Mouse (Mus musculus): ENCODE results near the gene Prrt2. TPM values are rescaled to one million over a fixed set of nuclear protein-coding genes. Genes with fewer than 3 reads are reported as not detected.

Prrt2 gene
- 0.36 and 0.85 TPM in 2 replicates for total RNA-seq (2012; rRNA removed)

GRCm38 (mm10) chr7:127020901-127021562 is at the start of gene Prrt2, which contains the start of gene Gm42742:
Gene Prrt2 (minus strand): TSS chr7:127021211.
Gene Gm42742 (minus strand): TSS chr7:127021097.
- no peak for DNase-seq (ENCODE audit: low read depth, low spot score)
- Histone ChIP-seq H3K27ac (ENCODE audit: insufficient read depth, low read depth, low read length, poor library complexity, severe bottlenecking) (peak within 1 kb of the TSS; percentile 52), H3K4me1 (ENCODE audit: control insufficient read depth in 2 of 2, insufficient read depth in 2 of 2, low read length in 2 of 2, poor library complexity in 1 of 2) (peaks cover 5 to 11% of the 10 kb centered on the region in 2 experiments; a peak in 2 of 4 replicates), H3K9ac (ENCODE audit: insufficient read depth, low read depth, low read length, poor library complexity, severe bottlenecking) (peak within 1 kb of the TSS; percentile 31), H3K36me3 (ENCODE audit: control insufficient read depth, insufficient read depth, low read length, poor library complexity, severe bottlenecking) (peaks cover 36% of the 10 kb centered on the region), H3K4me3 (ENCODE audit: insufficient read depth in 1 of 2, low read depth in 1 of 2, low read length in 2 of 2, poor library complexity in 1 of 2, severe bottlenecking in 1 of 2) (peak within 1 kb of the TSS; percentile 60 to 62), H3K9me3 (ENCODE audit: control insufficient read depth, insufficient read depth, low read depth, low read length) (no peaks in the 10 kb centered on the region)
- in situ Hi-C loops (cut with MboI; ENCODE audit: low sequenced_read_pairs in 2 of 2, unreplicated experiment in 2 of 2): no loop called here
- TF ChIP-seq CHD2 (IDR thresholded peaks at IDR 0.05; ENCODE audit: low read depth, low read length): no peak
- no peak for TF ChIP-seq ZNF384 (IDR thresholded peaks at IDR 0.05; ENCODE audit: low read depth, low read length)
- no peak for TF ChIP-seq ZC3H11A (IDR thresholded peaks at IDR 0.05; ENCODE audit: borderline replicate concordance, low read depth, low read length)
- TF ChIP-seq MAFK (IDR thresholded peaks at IDR 0.05; ENCODE audit: insufficient read depth, low read depth, low read length): no peak
- no peak for TF ChIP-seq HCFC1 (IDR thresholded peaks at IDR 0.05; ENCODE audit: borderline replicate concordance, insufficient read depth, low read length)

GRCm38 (mm10) chr7:127066317-127066716 is 45.3 kb upstream of the Prrt2 start:
- Histone ChIP-seq H3K27ac (ENCODE audit: insufficient read depth, low read depth, low read length, poor library complexity, severe bottlenecking) (no peak overlapping the region), H3K4me3 (ENCODE audit: insufficient read depth in 1 of 2, low read depth in 1 of 2, low read length in 2 of 2, poor library complexity in 1 of 2, severe bottlenecking in 1 of 2) (no peak overlapping the region), H3K36me3 (ENCODE audit: control insufficient read depth, insufficient read depth, low read length, poor library complexity, severe bottlenecking) (no peaks in the 10 kb centered on the region), H3K4me1 (ENCODE audit: control insufficient read depth in 2 of 2, insufficient read depth in 2 of 2, low read length in 2 of 2, poor library complexity in 1 of 2) (peaks cover 0 to 6% of the 10 kb centered on the region in 2 experiments; a peak in 1 of 4 replicates), H3K9me3 (ENCODE audit: control insufficient read depth, insufficient read depth, low read depth, low read length) (no peaks in the 10 kb centered on the region), H3K9ac (ENCODE audit: insufficient read depth, low read depth, low read length, poor library complexity, severe bottlenecking) (no peak overlapping the region)
- in situ Hi-C loops (cut with MboI; ENCODE audit: low sequenced_read_pairs in 2 of 2, unreplicated experiment in 2 of 2): no loop called here
- no peak for TF ChIP-seq ZC3H11A (IDR thresholded peaks at IDR 0.05; ENCODE audit: borderline replicate concordance, low read depth, low read length)
- no peak for TF ChIP-seq CHD2 (IDR thresholded peaks at IDR 0.05; ENCODE audit: low read depth, low read length)
- TF ChIP-seq HCFC1 (IDR thresholded peaks at IDR 0.05; ENCODE audit: borderline replicate concordance, insufficient read depth, low read length): no peak
- TF ChIP-seq MAFK (IDR thresholded peaks at IDR 0.05; ENCODE audit: insufficient read depth, low read depth, low read length): no peak
- no peak for TF ChIP-seq ZNF384 (IDR thresholded peaks at IDR 0.05; ENCODE audit: low read depth, low read length)
- no peak for DNase-seq (ENCODE audit: low read depth, low spot score)

GRCm38 (mm10) chr7:127065538-127065937 is 44.5 kb upstream of the Prrt2 start:
- Histone ChIP-seq H3K27ac (ENCODE audit: insufficient read depth, low read depth, low read length, poor library complexity, severe bottlenecking) (no peak overlapping the region), H3K36me3 (ENCODE audit: control insufficient read depth, insufficient read depth, low read length, poor library complexity, severe bottlenecking) (no peaks in the 10 kb centered on the region), H3K9me3 (ENCODE audit: control insufficient read depth, insufficient read depth, low read depth, low read length) (no peaks in the 10 kb centered on the region), H3K9ac (ENCODE audit: insufficient read depth, low read depth, low read length, poor library complexity, severe bottlenecking) (no peak overlapping the region), H3K4me1 (ENCODE audit: control insufficient read depth in 2 of 2, insufficient read depth in 2 of 2, low read length in 2 of 2, poor library complexity in 1 of 2) (peaks cover 0 to 6% of the 10 kb centered on the region in 2 experiments; a peak in 1 of 4 replicates), H3K4me3 (ENCODE audit: insufficient read depth in 1 of 2, low read depth in 1 of 2, low read length in 2 of 2, poor library complexity in 1 of 2, severe bottlenecking in 1 of 2) (no peak overlapping the region)
- TF ChIP-seq ZC3H11A (IDR thresholded peaks at IDR 0.05; ENCODE audit: borderline replicate concordance, low read depth, low read length) (no peak), ZNF384 (IDR thresholded peaks at IDR 0.05; ENCODE audit: low read depth, low read length) (no peak), MAFK (IDR thresholded peaks at IDR 0.05; ENCODE audit: insufficient read depth, low read depth, low read length) (no peak), HCFC1 (IDR thresholded peaks at IDR 0.05; ENCODE audit: borderline replicate concordance, insufficient read depth, low read length) (no peak), CHD2 (IDR thresholded peaks at IDR 0.05; ENCODE audit: low read depth, low read length) (no peak)
- DNase-seq (ENCODE audit: low read depth, low spot score): no peak
- in situ Hi-C loops (cut with MboI; ENCODE audit: low sequenced_read_pairs in 2 of 2, unreplicated experiment in 2 of 2): no loop called here

GRCm38 (mm10) chr7:127055026-127055585 is 34.1 kb upstream of the Prrt2 start:
- no peak for DNase-seq (ENCODE audit: low read depth, low spot score)
- no peak for TF ChIP-seq ZNF384 (IDR thresholded peaks at IDR 0.05; ENCODE audit: low read depth, low read length)
- TF ChIP-seq MAFK (IDR thresholded peaks at IDR 0.05; ENCODE audit: insufficient read depth, low read depth, low read length): no peak
- TF ChIP-seq ZC3H11A (IDR thresholded peaks at IDR 0.05; ENCODE audit: borderline replicate concordance, low read depth, low read length): no peak
- no peak for TF ChIP-seq CHD2 (IDR thresholded peaks at IDR 0.05; ENCODE audit: low read depth, low read length)
- TF ChIP-seq HCFC1 (IDR thresholded peaks at IDR 0.05; ENCODE audit: borderline replicate concordance, insufficient read depth, low read length): no peak
- no peaks in the 10 kb centered on the region for H3K9me3 ChIP-seq (ENCODE audit: control insufficient read depth, insufficient read depth, low read depth, low read length)
- H3K9ac ChIP-seq (ENCODE audit: insufficient read depth, low read depth, low read length, poor library complexity, severe bottlenecking): no peak overlapping the region
- in situ Hi-C loops (cut with MboI; ENCODE audit: low sequenced_read_pairs in 2 of 2, unreplicated experiment in 2 of 2): no loop called here
- H3K36me3 ChIP-seq (ENCODE audit: control insufficient read depth, insufficient read depth, low read length, poor library complexity, severe bottlenecking): no peaks in the 10 kb centered on the region
- H3K4me3 ChIP-seq (ENCODE audit: insufficient read depth in 1 of 2, low read depth in 1 of 2, low read length in 2 of 2, poor library complexity in 1 of 2, severe bottlenecking in 1 of 2): no peak overlapping the region
- H3K27ac ChIP-seq (ENCODE audit: insufficient read depth, low read depth, low read length, poor library complexity, severe bottlenecking): no peak overlapping the region
- H3K4me1 ChIP-seq (ENCODE audit: control insufficient read depth in 2 of 2, insufficient read depth in 2 of 2, low read length in 2 of 2, poor library complexity in 1 of 2): no peaks in the 10 kb centered on the region

All from ES-E14 (cell line).